ENCODE assay signal across 8 mouse cellular contexts in the genomic region with DNA sequence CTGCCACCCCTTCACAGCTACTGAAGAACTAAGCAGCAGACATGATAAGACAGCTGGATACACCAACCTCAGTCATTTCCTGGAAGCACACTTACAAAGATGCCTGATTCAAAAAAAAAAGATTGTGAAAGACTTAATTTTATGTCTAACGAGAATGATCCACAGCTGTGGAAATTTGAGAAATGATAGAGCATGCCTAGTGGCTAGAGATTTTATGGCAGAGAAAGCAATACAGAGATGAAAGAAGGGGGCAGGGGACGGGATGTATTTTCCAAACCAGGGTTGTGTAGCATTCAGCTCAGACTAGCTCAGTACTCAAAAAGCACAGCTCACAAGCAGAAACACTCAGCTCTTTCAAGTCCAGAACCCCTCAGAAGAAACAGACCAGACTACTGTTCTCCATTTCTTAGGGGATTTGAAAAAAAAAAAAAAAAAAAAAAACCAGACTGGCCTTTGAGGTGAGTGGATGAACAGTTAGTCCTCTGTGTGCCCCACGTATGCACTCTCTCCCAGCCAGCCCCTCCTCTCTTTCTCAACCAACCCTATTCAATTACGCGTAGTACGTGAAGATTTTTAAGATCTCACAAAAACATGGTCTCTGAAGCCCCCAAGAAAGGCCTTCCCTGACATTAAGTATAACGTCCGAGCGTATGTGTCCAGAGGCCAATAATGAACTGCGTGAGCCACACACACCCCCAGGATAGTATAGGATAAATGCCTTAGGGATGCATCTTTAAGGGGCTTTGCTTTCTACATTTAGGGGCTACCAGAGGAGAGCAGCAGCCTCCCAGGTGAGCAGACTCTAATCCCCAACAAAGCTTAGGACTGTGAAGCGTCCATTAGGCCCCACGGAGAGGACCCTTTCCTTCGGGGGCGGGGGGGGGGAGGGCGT. TPM values are rescaled to one million over a fixed set of nuclear protein-coding genes. Genes with fewer than 3 reads are reported as not detected.
DNase-seq lines count a peak whose midpoint lies in the region; ATAC-seq and TF ChIP-seq lines count a peak whose summit lies in the region.

No protein-coding gene starts in this region.

- peaks cover 33% of the 10 kb centered on the region for H3K4me1 ChIP-seq in heart, embryonic 10.5 days
- peaks cover 9% of the 10 kb centered on the region for H3K4me1 ChIP-seq in bone marrow macrophage, adult 2 months (ENCODE audit: control insufficient read depth, insufficient read depth, low read length)
- peaks cover 3 to 22% of the 10 kb centered on the region in 2 experiments; a peak in 3 of 4 replicates for H3K4me1 ChIP-seq in heart, embryonic 14.5 days (ENCODE audit: control insufficient read depth in 2 of 2, insufficient read depth in 2 of 2, low read length in 2 of 2)
- peaks cover 4 to 13% of the 10 kb centered on the region in 2 experiments for H3K4me1 ChIP-seq in liver, embryonic 14.5 days (replicated peaks; ENCODE audit: control insufficient read depth in 2 of 2, insufficient read depth in 2 of 2, low read length in 1 of 2)
- peaks cover 10% of the 10 kb centered on the region for H3K4me1 ChIP-seq in stomach, embryonic 16.5 days (ENCODE audit: control insufficient read depth, insufficient read depth, low read length)

- no peak for ATAC-seq in heart, embryonic 14.5 days (ENCODE audit: insufficient number of reproducible peaks, insufficient read depth, low FRiP score, low read depth)
- no peak for ATAC-seq in liver, embryonic 14.5 days (ENCODE audit: insufficient read depth)
- ATAC-seq in stomach, embryonic 16.5 days (ENCODE audit: insufficient read depth, low FRiP score) = no peak

- no peaks in the 10 kb centered on the region for H3K9me3 ChIP-seq in heart, embryonic 10.5 days
- no peaks in the 10 kb centered on the region for H3K9me3 ChIP-seq in heart, embryonic 14.5 days (ENCODE audit: control insufficient read depth, low read length)
- no peaks in the 10 kb centered on the region for H3K9me3 ChIP-seq in liver, embryonic 14.5 days (ENCODE audit: control insufficient read depth, low read length)
- no peaks in the 10 kb centered on the region for H3K9me3 ChIP-seq in stomach, embryonic 16.5 days (replicated peaks; ENCODE audit: control insufficient read depth, low read length)

- peaks cover 12% of the 10 kb centered on the region for H3K36me3 ChIP-seq in heart, embryonic 10.5 days
- H3K36me3 ChIP-seq in heart, embryonic 14.5 days (ENCODE audit: control insufficient read depth, insufficient read depth, low read length) = 0 out of 2 replicates have a peak, but pooled peaks cover 4% of the 10 kb centered on the region
- H3K36me3 ChIP-seq in liver, embryonic 14.5 days (replicated peaks; ENCODE audit: control insufficient read depth, insufficient read depth, low read depth) = no peaks in the 10 kb centered on the region
- H3K36me3 ChIP-seq in stomach, embryonic 16.5 days (ENCODE audit: control insufficient read depth, insufficient read depth, low read length) = no peaks in the 10 kb centered on the region

- peak overlapping the region; percentile 92 for H3K27ac ChIP-seq in heart, embryonic 10.5 days
- H3K27ac ChIP-seq in bone marrow macrophage, adult 2 months (ENCODE audit: insufficient read depth, low read depth, low read length) = no peak overlapping the region
- peak overlapping the region; percentile 61 to 68 for H3K27ac ChIP-seq in heart, embryonic 14.5 days (replicated peaks in 1 of 2; ENCODE audit: control insufficient read depth in 1 of 2, insufficient read depth in 1 of 2, low read depth in 2 of 2, low read length in 2 of 2)
- no peak overlapping the region for H3K27ac ChIP-seq in liver, embryonic 14.5 days
- peak overlapping the region; percentile 85 for H3K27ac ChIP-seq in stomach, embryonic 16.5 days (ENCODE audit: low read length)

- H3K27me3 ChIP-seq in heart, embryonic 10.5 days (ENCODE audit: insufficient read depth, poor library complexity, severe bottlenecking) = no peaks in the 10 kb centered on the region
- H3K27me3 ChIP-seq in heart, embryonic 14.5 days (ENCODE audit: control insufficient read depth, insufficient read depth, low read length) = no peaks in the 10 kb centered on the region
- H3K27me3 ChIP-seq in liver, embryonic 14.5 days (ENCODE audit: control insufficient read depth, insufficient read depth, low read length) = no peaks in the 10 kb centered on the region
- H3K27me3 ChIP-seq in stomach, embryonic 16.5 days (ENCODE audit: control insufficient read depth, insufficient read depth, low read length) = no peaks in the 10 kb centered on the region

- no peak for TF ChIP-seq EP300 in liver, embryonic 14.5 days (IDR thresholded peaks at IDR 0.05; ENCODE audit: low read depth)

- WGBS in heart, embryonic 10.5 days = 6% methylated on average over 15 of the region's 15 CpGs
- WGBS in heart, embryonic 14.5 days = 4% methylated on average over 15 of the region's 15 CpGs
- 22% methylated on average over 15 of the region's 15 CpGs for WGBS in liver, embryonic 14.5 days (ENCODE audit: insufficient replicate concordance)
- 3% methylated on average over 15 of the region's 15 CpGs for WGBS in stomach, embryonic 16.5 days

- H3K4me2 ChIP-seq in heart, embryonic 14.5 days (ENCODE audit: low read length) = peak overlapping the region; percentile 83
- H3K4me2 ChIP-seq in liver, embryonic 14.5 days (ENCODE audit: low read depth) = peak overlapping the region; percentile 81
- H3K4me2 ChIP-seq in stomach, embryonic 16.5 days (ENCODE audit: low read depth, low read length) = peak overlapping the region; percentile 60

- H3K9ac ChIP-seq in heart, embryonic 14.5 days (ENCODE audit: low read length) = peak overlapping the region; percentile 75
- H3K9ac ChIP-seq in liver, embryonic 14.5 days (replicated peaks) = peak overlapping the region; percentile 66
- peak overlapping the region; percentile 82 for H3K9ac ChIP-seq in stomach, embryonic 16.5 days (ENCODE audit: low read length)

- no peak for TF ChIP-seq POLR2A in bone marrow macrophage, adult 2 months (IDR thresholded peaks at IDR 0.05; ENCODE audit: borderline replicate concordance, low read depth, low read length)

- H3K4me3 ChIP-seq in heart, embryonic 10.5 days = peak overlapping the region; percentile 81
- peak overlapping the region; percentile 89 for H3K4me3 ChIP-seq in bone marrow macrophage, adult 2 months (ENCODE audit: insufficient read depth, low read length)
- H3K4me3 ChIP-seq in heart, embryonic 14.5 days (ENCODE audit: control insufficient read depth in 1 of 2, insufficient read depth in 1 of 2, low read depth in 1 of 2, low read length in 2 of 2) = peak overlapping the region; percentile 59 to 92
- peak overlapping the region; percentile 73 to 82 for H3K4me3 ChIP-seq in liver, embryonic 14.5 days (ENCODE audit: insufficient read depth in 1 of 2, low read depth in 2 of 2, low read length in 2 of 2)
- H3K4me3 ChIP-seq in stomach, embryonic 16.5 days (replicated peaks; ENCODE audit: low read length) = peak overlapping the region; percentile 81

- TF ChIP-seq CTCF in bone marrow macrophage, adult 2 months (IDR thresholded peaks at IDR 0.05; ENCODE audit: low read depth, low read length) = no peak
- no peak for TF ChIP-seq CTCF in liver, embryonic 14.5 days (IDR thresholded peaks at IDR 0.05; ENCODE audit: low read depth)

- no peak for DNase-seq in heart, embryonic 10.5 days (ENCODE audit: low spot score)
- DNase-seq in heart, postnatal 4 days = no peak
- peak; percentile 69 for DNase-seq in 3T3-L1 (ENCODE audit: low read depth, low spot score)
- DNase-seq in liver, embryonic 14.5 days (ENCODE audit: low read depth in 3 of 3, low spot score in 3 of 3) = no peak
- no peak for DNase-seq in adrenal gland, adult 18-20 months (ENCODE audit: low spot score in 2 of 2)

RNA-seq across cellular contexts. Expression of gene Ugdh, which starts 1.0 kb away (rescaled TPM):
- polyA plus RNA-seq in heart, embryonic 10.5 days (2016; fragmentation: Nextera tagmentation; extraction: Ambion mirVana) = 99.8 and 135 TPM in 2 replicates
- 10 to 100 TPM; 41.4 to 45.2 TPM for total RNA-seq in heart, postnatal 4 days (2021)
- 42.8 and 52.7 TPM in 2 replicates for polyA plus RNA-seq in bone marrow macrophage, adult 2 months (2012; ENCODE audit: insufficient read depth, insufficient read length, missing spikeins)
- polyA plus RNA-seq in heart, embryonic 14.5 days (2014; fragmentation: Nextera tagmentation; extraction: Ambion mirVana) = 48.7 and 59.8 TPM in 2 replicates
- polyA plus RNA-seq in liver, embryonic 14.5 days (2012; rRNA removed) = 4.2 and 6.7 TPM in 2 replicates
- polyA plus RNA-seq in liver, embryonic 14.5 days (2014; fragmentation: Nextera tagmentation; extraction: Ambion mirVana) = 13.2 and 14.1 TPM in 2 replicates
- 184 and 191 TPM in 2 replicates for polyA plus RNA-seq in stomach, embryonic 16.5 days (2015; fragmentation: Nextera tagmentation; extraction: Ambion mirVana)
- total RNA-seq in adrenal gland, adult 18-20 months (2021) = 100 to 1,000 TPM in 1 of 2 experiments, 10 to 100 TPM in 1; 64.0 to 114 TPM

RNA-seq across cellular contexts. Expression of gene Lias, which starts 43.4 kb away (rescaled TPM):
- 64.5 and 67.8 TPM in 2 replicates for polyA plus RNA-seq in heart, embryonic 10.5 days (2016; fragmentation: Nextera tagmentation; extraction: Ambion mirVana)
- 10 to 100 TPM; 71.5 to 76.2 TPM for total RNA-seq in heart, postnatal 4 days (2021)
- polyA plus RNA-seq in bone marrow macrophage, adult 2 months (2012; ENCODE audit: insufficient read depth, insufficient read length, missing spikeins) = 23.2 and 25.1 TPM in 2 replicates
- polyA plus RNA-seq in heart, embryonic 14.5 days (2014; fragmentation: Nextera tagmentation; extraction: Ambion mirVana) = 58.5 and 60.3 TPM in 2 replicates
- 11.5 and 20.3 TPM in 2 replicates for polyA plus RNA-seq in liver, embryonic 14.5 days (2012; rRNA removed)
- polyA plus RNA-seq in liver, embryonic 14.5 days (2014; fragmentation: Nextera tagmentation; extraction: Ambion mirVana) = 36.5 and 37.9 TPM in 2 replicates
- polyA plus RNA-seq in stomach, embryonic 16.5 days (2015; fragmentation: Nextera tagmentation; extraction: Ambion mirVana) = 52.9 and 57.5 TPM in 2 replicates
- total RNA-seq in adrenal gland, adult 18-20 months (2021) = 10 to 100 TPM; 54.5 to 67.6 TPM

RNA-seq across cellular contexts. Expression of gene Rpl9, which starts 43.5 kb away (rescaled TPM):
- 726 and 840 TPM in 2 replicates for polyA plus RNA-seq in heart, embryonic 10.5 days (2016; fragmentation: Nextera tagmentation; extraction: Ambion mirVana)
- 1,000 to 10,000 TPM; 1,343 to 1,505 TPM for total RNA-seq in heart, postnatal 4 days (2021)
- 591 and 651 TPM in 2 replicates for polyA plus RNA-seq in bone marrow macrophage, adult 2 months (2012; ENCODE audit: insufficient read depth, insufficient read length, missing spikeins)
- polyA plus RNA-seq in heart, embryonic 14.5 days (2014; fragmentation: Nextera tagmentation; extraction: Ambion mirVana) = 681 and 773 TPM in 2 replicates
- polyA plus RNA-seq in liver, embryonic 14.5 days (2012; rRNA removed) = 528 and 683 TPM in 2 replicates
- 725 and 737 TPM in 2 replicates for polyA plus RNA-seq in liver, embryonic 14.5 days (2014; fragmentation: Nextera tagmentation; extraction: Ambion mirVana)
- polyA plus RNA-seq in stomach, embryonic 16.5 days (2015; fragmentation: Nextera tagmentation; extraction: Ambion mirVana) = 850 and 976 TPM in 2 replicates
- total RNA-seq in adrenal gland, adult 18-20 months (2021) = 1,000 to 10,000 TPM; 1,034 to 1,559 TPM

RNA-seq across cellular contexts. Expression of gene Gm43552, which starts 57.9 kb away (rescaled TPM):
- polyA plus RNA-seq in heart, embryonic 10.5 days (2016; fragmentation: Nextera tagmentation; extraction: Ambion mirVana) = not detected in 2 replicates
- total RNA-seq in heart, postnatal 4 days (2021) = 1 to 10 TPM in 1 of 2 experiments, not detected in 1; 3.5 TPM
- polyA plus RNA-seq in bone marrow macrophage, adult 2 months (2012; ENCODE audit: insufficient read depth, insufficient read length, missing spikeins) = not detected in 2 replicates
- polyA plus RNA-seq in heart, embryonic 14.5 days (2014; fragmentation: Nextera tagmentation; extraction: Ambion mirVana) = not detected in 2 replicates
- not detected in 2 replicates for polyA plus RNA-seq in liver, embryonic 14.5 days (2012; rRNA removed)
- polyA plus RNA-seq in liver, embryonic 14.5 days (2014; fragmentation: Nextera tagmentation; extraction: Ambion mirVana) = not detected in 2 replicates
- not detected in 2 replicates for polyA plus RNA-seq in stomach, embryonic 16.5 days (2015; fragmentation: Nextera tagmentation; extraction: Ambion mirVana)
- 1 to 10 TPM in 1 of 2 experiments, not detected in 1; 1.2 TPM for total RNA-seq in adrenal gland, adult 18-20 months (2021)

Comparison
In these comparisons a context has a peak if more than half of its experiments do, and no peak if none do; other contexts are left out.
1. H3K27ac ChIP-seq: peak in heart, embryonic 10.5 days (single experiment), heart, embryonic 14.5 days (2 of 2) and stomach, embryonic 16.5 days (single experiment); none in bone marrow macrophage, adult 2 months (single experiment) and liver, embryonic 14.5 days (single experiment).
2. Peak in every context shown above with its lines, with median percentiles within 50 percentile points of each other: H3K4me3 ChIP-seq, H3K4me2 ChIP-seq and H3K9ac ChIP-seq.